Mouse (Mus musculus) embryonic stem cell, embryonic (primary cell): ENCODE measurements around the gene Tsen34.

ENCODE experiments used
- CTCF ChIA-PET, 4 experiments: fragments of 300-600 bp in 2 of 4; fragments of 350-600 bp in 2 of 4; sonication (Branson Sonifier 250); formaldehyde crosslinking; loops; one replicate each; lab custom pipeline; 2022; ENCODE audit warnings: inconsistent platforms in 2 of 4; lab: Charles Lee
- POLR2A ChIA-PET, 4 experiments: fragments of 300-600 bp in 2 of 4; fragments of 350-600 bp in 2 of 4; sonication (Branson Sonifier 250); formaldehyde crosslinking; loops; one replicate each; lab custom pipeline; 2022; ENCODE audit warnings: antibody characterized with exemption in 4 of 4, inconsistent platforms in 1 of 4; lab: Charles Lee

Gene Tsen34

DNA sequence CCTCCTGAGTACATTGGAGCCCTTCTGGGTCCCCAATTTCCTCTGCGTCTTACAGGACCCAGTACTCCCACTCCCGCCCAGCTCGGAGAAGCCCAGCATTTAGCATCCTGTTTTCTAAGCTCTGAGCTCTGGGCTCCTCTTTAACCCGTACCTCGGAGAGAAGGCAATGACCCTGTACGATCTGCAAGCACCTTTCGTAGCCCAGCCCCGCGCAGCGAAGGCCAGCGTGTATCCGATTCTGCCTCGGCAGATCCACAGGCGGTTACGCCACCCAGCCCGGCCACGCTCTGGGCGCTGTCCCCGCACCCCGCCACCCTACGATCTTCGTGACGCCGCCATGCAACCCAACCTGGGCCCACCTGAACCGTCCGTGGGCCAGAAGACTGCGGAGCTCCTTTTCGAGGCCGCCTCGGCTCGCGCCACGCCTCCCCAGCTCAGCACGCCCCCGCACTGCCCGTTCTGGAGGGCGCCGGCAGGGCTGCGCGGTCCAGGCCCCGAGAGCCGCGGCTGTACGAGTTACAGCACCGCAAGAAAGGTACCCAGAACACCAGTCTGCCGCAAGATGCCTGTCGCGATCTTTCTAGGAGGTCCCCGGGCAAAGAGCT, at the start of gene Tsen34:
Gene Tsen34 (plus strand): TSS at position 482 of the 605 bp plus-strand sequence.
- ChIA-PET POLR2A (interaction anchor here (0.5 to 18.6 kb wide), 163 partner anchors 8 to 1345 kb away, joined by 3 to 650 read pairs (median 5); partner anchors contain the start of genes Leng1 (in 4 of the 4), Cnot3 (in 3 of the 4), Leng9 (in 3 of the 4) and Ndufa3 (in 3 of the 4)), CTCF (interaction anchor here (0.5 to 2.3 kb wide), 18 partner anchors 13 to 834 kb away, joined by 3 to 11 read pairs (median 4); partner anchors contain the start of genes Ndufa3 (in 3 of the 4) and Oscar (in 1 of the 4))

DNA sequence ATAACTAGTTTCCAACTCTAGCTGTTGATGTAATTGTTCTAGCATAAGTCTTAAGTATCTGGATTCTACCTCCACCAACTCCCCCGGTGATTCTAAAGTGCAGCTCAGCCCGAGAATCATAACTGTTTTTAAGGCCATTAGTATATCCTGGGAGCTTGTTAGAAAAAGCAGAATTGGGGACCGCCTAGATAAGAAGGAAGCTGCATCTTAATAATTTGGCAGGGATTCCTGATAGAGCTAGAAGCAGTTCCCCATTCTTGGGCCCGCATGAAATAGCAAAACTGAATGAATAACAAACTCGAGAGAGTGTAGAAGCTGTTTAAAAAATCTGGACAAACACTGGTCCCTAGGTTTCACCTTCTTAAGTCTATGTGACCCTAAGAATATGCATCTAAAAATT, 49.3 kb upstream of the Tsen34 start:
- ChIA-PET CTCF (interaction anchor here in 2 of 4 experiments (1.1 to 3.3 kb wide), 2 partner anchors 27 to 1634 kb away, joined by 4 to 12 read pairs; partner anchors contain the start of genes Ndufa3 (in 1 of the 2) and Oscar (in 1 of the 2)), POLR2A (interaction anchor here (1.0 to 30.5 kb wide), 20 partner anchors 8 to 835 kb away, joined by 3 to 772 read pairs (median 24); partner anchors contain the start of genes Mboat7 (in 3 of the 4), Tsen34 (in 3 of the 4), Leng1 (in 2 of the 4) and Ndufa3 (in 2 of the 4))

DNA sequence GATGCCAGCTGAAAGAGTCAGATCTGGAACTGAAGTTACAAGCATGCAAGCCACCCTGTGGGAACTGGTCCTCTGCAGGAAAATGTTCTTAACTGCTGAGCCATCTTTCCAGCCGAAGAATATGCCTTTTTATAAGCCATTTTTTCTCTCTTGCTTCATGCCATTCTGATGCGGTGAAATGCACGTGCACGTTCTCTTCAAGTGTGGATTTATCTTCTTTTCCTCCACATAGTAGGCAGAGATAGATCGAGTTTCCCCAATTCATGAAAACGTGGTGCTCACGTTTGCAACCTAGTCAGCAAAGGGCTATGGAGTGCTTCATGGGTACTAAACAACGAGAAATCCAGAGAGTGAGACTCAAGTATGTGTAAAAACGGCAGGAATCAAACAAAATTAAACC, 48.8 kb upstream of the Tsen34 start:
- CTCF ChIA-PET = interaction anchor here in 3 of 4 experiments (0.9 to 3.3 kb wide), 8 partner anchors 15 to 864 kb away, joined by 3 to 25 read pairs (median 6); partner anchors contain the start of genes Ndufa3 (in 2 of the 3), Leng1 (in 1 of the 3), Mboat7 (in 1 of the 3) and Oscar (in 1 of the 3)
- POLR2A ChIA-PET = interaction anchor here (0.7 to 30.5 kb wide), 79 partner anchors 8 to 1371 kb away, joined by 3 to 772 read pairs (median 6); partner anchors contain the start of genes Leng1 (in 3 of the 4), Mboat7 (in 3 of the 4), Ndufa3 (in 3 of the 4) and Prpf31 (in 3 of the 4)

DNA sequence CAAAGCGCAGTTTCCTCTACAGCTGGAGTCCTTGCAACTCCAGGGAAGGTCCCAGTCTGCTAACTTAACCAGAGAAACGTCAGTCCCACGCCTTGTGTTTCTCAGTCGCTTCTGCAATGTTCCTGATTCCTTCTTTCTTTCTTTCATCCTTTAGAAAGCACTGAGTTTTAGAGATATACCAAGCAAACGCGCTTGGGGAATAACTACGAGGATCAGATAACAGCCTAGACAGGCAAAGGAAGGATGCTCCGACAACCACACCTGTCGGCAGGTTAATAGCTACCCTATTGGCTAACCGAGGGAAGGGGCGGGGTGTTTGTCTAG, 48.4 kb upstream of the Tsen34 start:
- ChIA-PET CTCF (interaction anchor here in 3 of 4 experiments (0.7 to 3.3 kb wide), 15 partner anchors 10 to 1148 kb away, joined by 3 to 25 read pairs (median 4); partner anchors contain the start of genes Ndufa3 (in 2 of the 3), Leng1 (in 1 of the 3), Mboat7 (in 1 of the 3) and Oscar (in 1 of the 3)), POLR2A (interaction anchor here (0.7 to 30.5 kb wide), 127 partner anchors 8 to 1387 kb away, joined by 3 to 772 read pairs (median 5); partner anchors contain the start of genes Leng1 (in 4 of the 4), Prpf31 (in 4 of the 4), Tfpt (in 4 of the 4) and Mboat7 (in 3 of the 4))

DNA sequence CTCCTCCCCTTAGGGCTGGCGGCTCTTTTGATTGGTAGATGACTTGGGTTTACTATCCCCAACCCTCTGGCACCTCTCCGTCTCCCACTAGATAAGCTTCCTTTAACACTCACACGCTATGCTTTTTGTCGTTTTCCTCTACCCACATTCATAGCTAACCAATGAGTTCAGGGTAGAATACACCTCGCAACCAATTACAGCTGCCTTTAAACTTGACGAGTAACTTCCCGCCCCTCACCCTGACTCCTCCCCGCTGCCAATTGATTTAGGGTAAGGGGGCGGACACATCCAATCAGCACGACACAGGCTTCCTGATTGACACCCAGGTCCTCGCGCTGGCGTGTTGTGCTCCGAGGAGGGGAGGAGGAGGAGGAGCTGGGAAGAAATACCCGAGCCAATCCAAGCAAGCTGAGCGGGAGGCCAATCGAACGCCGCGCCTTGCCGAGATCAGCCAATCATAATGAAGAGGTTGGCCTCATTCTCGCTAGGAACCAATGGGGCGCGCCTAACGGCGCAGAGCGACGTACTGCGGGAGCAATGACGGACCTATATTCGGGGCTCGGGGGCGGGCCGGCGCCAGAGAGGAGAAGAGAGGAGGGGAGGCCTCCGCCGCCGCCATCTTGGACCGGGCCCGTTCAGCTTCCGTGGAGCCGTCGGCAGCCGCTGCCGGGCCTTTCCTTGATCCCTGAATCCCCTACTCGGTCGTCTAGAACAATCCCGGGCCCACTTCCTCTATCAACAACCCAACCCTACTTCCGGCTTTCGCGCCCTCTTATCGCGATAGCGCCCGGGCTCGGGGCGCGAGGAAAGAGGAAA, 47.8 kb upstream of the Tsen34 start, which contains the start of gene Cnot3:
Gene Cnot3 (plus strand): TSS at position 597 of the 816 bp plus-strand sequence.
- POLR2A ChIA-PET = interaction anchor here (0.6 to 30.5 kb wide), 157 partner anchors 7 to 1455 kb away, joined by 3 to 772 read pairs (median 5); partner anchors contain the start of genes Leng1 (in 4 of the 4), Mboat7 (in 4 of the 4), Ndufa3 (in 4 of the 4) and Prpf31 (in 4 of the 4)

DNA sequence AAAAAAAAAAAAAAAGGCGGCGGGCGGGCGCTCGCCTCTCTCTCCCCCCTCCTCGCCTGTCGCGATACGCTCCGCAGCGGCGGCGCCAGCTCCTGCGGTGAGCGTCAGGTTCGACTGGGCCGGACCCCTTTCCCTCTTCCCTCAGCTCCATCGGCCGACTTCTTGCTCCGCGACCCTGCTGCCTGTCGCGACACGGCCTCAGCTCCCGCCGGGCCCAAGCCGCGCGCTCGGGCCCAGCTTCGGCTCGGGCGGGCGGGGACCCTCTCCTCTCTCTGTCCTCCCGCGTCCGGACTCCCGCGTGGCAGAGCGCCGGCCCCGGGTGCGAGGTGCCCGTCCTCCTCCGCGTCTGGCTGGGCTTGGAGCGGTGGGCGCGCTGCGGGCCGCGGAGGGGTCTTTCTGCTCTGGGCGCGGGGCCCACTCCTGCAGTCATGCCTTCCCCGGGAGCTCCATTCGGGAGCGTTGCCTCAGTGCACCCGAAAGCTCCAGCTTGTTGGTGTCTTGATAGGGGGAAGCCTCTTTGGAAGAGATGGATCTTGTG, 47.1 kb upstream of the Tsen34 start:
- CTCF ChIA-PET = interaction anchor here in 3 of 4 experiments (0.7 to 3.3 kb wide), 11 partner anchors 13 to 864 kb away, joined by 3 to 25 read pairs (median 5); partner anchors contain the start of genes Ndufa3 (in 2 of the 3), Leng1 (in 1 of the 3), Oscar (in 1 of the 3) and Tmc4 (in 1 of the 3)
- POLR2A ChIA-PET = interaction anchor here (0.5 to 30.5 kb wide), 130 partner anchors 7 to 1455 kb away, joined by 3 to 772 read pairs (median 5); partner anchors contain the start of genes Leng1 (in 4 of the 4), Mboat7 (in 4 of the 4), Ndufa3 (in 4 of the 4) and Prpf31 (in 4 of the 4)

More for the DNA sequence above, 47.8 kb upstream of the Tsen34 start, which contains the start of gene Cnot3:
- CTCF ChIA-PET = interaction anchor here in 3 of 4 experiments (0.7 to 3.3 kb wide), 18 partner anchors 11 to 1148 kb away, joined by 3 to 25 read pairs (median 4); partner anchors contain the start of genes Ndufa3 (in 2 of the 3), Leng1 (in 1 of the 3), Mboat7 (in 1 of the 3) and Oscar (in 1 of the 3)

DNA sequence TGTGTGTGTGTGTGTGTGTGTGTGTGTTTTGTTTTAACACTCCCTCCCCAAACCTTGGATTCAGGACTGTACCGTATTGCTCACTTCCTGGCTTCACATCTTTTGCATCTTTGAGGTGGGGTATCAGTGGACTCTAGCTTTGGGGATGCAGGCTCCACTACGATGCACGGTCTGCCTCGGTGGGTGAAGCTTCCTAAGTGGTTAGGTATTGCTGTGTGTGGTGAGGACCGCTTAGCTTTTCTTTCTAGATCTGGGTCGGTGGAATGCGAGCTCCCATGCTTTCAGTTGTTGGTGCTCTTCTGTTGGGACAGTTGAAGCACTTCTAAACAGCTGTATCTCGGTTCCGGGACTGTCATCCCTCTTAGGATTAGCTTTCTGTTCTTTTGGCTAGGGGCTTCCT, 46.5 kb upstream of the Tsen34 start:
- POLR2A ChIA-PET = interaction anchor here (0.5 to 30.5 kb wide), 57 partner anchors 6 to 1192 kb away, joined by 3 to 772 read pairs (median 13); partner anchors contain the start of genes Leng1 (in 4 of the 4), Mboat7 (in 4 of the 4), Ndufa3 (in 3 of the 4) and Prpf31 (in 3 of the 4)
- CTCF ChIA-PET = interaction anchor here in 2 of 4 experiments (1.1 to 3.3 kb wide), 3 partner anchors 19 to 30 kb away, joined by 4 to 25 read pairs (median 12); partner anchors contain the start of genes Ndufa3 (in 2 of the 2), Leng1 (in 1 of the 2) and Oscar (in 1 of the 2)

DNA sequence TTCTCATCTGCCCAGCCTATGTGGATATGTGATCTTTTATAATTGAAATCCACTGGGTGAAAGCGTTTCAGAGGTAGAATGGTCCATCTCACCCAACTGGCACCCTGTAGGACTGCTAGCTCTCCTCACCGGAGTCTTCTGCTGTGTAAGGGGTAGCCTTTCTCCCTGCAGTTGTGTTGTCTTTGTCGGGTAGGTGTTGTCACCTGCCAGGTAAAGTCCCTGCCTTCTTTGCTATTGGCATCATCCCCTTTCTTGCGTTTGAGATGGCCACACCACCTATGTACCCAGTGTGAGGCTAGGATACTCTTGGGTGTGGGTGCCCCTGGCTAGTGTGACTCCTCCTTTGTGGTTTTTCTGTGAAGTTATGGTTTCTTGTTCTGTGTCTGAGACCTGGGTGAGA, 46.0 kb upstream of the Tsen34 start:
- CTCF ChIA-PET = interaction anchor here in 2 of 4 experiments (1.1 to 3.3 kb wide), 2 partner anchors 19 to 30 kb away, joined by 4 to 12 read pairs; partner anchors contain the start of genes Leng1 (in 1 of the 2), Ndufa3 (in 1 of the 2) and Oscar (in 1 of the 2)
- POLR2A ChIA-PET = interaction anchor here (0.6 to 30.5 kb wide), 38 partner anchors 6 to 1166 kb away, joined by 3 to 772 read pairs (median 19); partner anchors contain the start of genes Leng1 (in 3 of the 4), Mboat7 (in 3 of the 4), Prpf31 (in 3 of the 4) and Tfpt (in 3 of the 4)

DNA sequence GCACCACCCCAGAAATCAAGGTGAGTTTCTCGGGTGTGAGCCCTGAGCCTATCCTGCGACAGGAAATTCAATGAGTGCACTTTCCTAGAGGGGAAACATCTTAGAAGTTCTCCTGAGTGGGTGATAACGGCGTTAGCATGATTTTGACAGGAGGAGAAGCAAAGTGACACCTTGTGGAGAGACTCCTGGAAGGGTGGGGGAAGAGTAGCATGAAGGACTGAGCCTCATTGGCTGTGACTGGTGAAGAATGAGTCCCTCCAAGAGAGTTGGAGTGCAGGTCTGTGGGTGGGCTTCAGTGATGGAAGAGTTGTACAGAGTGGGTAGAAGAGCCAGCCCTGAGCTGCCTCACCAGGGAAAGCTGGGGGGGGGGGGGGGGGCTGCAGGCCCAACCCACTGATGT, 35.7 kb upstream of the Tsen34 start:
- ChIA-PET CTCF (interaction anchor here in 3 of 4 experiments (0.7 to 1.2 kb wide), 3 partner anchors 10 to 217 kb away, joined by 3 to 10 read pairs (median 3); no protein-coding TSS in a partner anchor), POLR2A (interaction anchor here (0.8 to 23.7 kb wide), 14 partner anchors 8 to 1255 kb away, joined by 3 to 772 read pairs (median 46); partner anchors contain the start of genes Cnot3 (in 3 of the 4), Leng1 (in 3 of the 4), Mboat7 (in 2 of the 4) and Tsen34 (in 2 of the 4))

DNA sequence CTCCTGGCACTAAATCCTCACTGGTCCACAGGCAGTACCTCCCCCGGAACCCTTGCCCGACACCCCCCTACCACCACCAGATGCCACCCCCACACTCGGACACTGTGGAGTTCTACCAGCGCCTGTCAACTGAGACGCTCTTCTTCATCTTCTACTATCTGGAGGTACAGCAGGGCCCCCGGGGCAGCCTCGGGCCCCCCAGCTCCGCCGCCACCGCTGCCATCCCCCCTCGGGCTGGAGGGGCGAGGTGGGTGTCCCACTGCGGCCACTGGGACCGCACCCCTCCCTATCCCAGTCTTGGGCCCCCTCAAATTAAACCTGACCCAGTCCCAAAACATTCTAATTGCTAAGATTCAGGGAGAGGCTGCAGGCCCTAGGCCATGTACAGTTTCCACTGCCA, 34.1 kb upstream of the Tsen34 start:
- ChIA-PET POLR2A (interaction anchor here (0.6 to 23.7 kb wide), 21 partner anchors 8 to 951 kb away, joined by 3 to 772 read pairs (median 6); partner anchors contain the start of genes Cnot3 (in 4 of the 4), Mboat7 (in 3 of the 4), Tsen34 (in 3 of the 4) and Leng1 (in 2 of the 4)), CTCF (interaction anchor here in 3 of 4 experiments (0.7 to 1.5 kb wide), 4 partner anchors 8 to 18 kb away, joined by 3 read pairs; partner anchors contain the start of gene Cnot3 (in 1 of the 3))

DNA sequence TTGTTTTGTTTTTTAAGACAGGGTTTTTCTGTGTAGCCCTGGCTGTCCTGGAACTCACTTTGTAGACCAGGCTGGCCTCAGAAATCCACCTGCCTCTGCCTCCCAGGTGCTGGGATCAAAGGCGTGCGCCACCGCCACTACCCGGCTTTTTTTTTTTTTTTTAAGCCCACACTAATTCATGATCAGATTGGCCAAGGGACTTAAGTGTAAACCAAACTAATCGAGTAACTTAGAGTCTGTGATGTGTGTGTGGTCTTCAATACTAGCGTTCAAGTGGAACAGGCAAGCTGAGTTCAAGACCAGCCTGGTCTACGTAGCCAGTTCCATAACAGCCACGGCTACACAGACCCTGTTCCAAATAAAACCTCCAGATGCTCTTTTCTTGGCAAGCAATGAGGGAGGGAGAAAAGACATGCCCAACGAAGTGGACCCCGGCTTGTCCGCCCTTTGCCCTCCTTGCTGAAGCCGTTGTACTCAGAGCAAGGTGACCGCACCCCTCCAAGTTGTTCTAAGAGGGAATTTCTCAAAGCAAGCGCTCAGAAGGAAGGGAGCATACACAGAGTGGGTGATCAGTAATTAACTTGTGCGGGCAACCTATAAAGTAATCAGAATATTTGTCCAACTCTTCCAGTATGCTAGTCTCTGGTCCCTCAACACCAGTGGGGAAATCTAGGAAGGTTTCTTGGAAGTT, 28.0 kb upstream of the Tsen34 start:
- POLR2A ChIA-PET = interaction anchor here (0.5 to 9.5 kb wide), 77 partner anchors 9 to 1202 kb away, joined by 3 to 161 read pairs (median 5); partner anchors contain the start of genes Cnot3 (in 4 of the 4), Mboat7 (in 4 of the 4), Tsen34 (in 4 of the 4) and Ndufa3 (in 3 of the 4)
- CTCF ChIA-PET = interaction anchor here in 2 of 4 experiments (0.6 to 2.5 kb wide), 10 partner anchors 10 to 862 kb away, joined by 3 to 11 read pairs (median 4); partner anchors contain the start of genes Cdc42ep5 (in 1 of the 2) and Cnot3 (in 1 of the 2)

DNA sequence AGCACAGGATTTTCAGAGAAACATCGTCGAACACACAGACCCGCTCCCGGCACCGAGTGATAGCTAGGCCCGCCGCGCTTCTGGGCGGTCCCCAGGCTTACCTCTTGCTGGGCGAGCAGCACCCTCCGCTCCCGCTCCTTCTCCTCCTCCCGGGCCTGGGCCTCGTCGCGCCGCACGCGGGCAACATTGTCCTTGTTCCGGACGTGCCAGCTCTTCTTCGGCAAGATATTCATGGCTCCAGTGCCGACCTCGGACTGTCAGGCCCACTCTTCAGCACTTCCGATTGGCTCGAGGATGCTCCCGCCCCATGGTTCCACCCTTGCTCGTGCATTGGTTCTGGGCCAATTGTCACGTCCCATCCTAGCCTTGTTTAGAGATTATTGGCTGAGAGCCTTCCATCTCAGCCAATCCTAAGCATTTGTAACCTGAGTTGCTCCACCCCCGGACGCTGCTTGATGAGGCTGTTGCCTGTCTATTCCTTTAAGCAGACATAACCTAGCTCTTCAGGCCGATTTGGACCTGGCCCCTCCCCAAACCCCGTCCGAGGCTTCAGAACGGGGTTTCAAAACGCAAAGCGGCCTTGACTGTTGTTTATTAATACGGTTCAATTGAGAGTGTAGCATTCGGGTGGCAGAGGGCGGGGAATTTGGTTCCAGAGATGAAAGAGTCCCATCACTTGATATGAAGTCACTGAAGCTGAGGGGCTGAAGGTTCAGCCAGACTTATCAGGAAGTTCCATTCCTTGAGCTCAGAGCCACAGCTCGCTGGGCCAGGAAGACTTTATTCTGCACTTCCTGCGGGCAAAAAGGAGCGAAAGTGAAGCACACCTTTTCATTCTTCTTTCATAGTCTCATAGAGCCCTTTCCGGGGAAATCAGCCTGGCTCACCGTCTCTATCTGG, 27.2 kb upstream of the Tsen34 start, which contains the start of gene Leng1:
Gene Leng1 (minus strand): TSS at position 626 of the 900 bp plus-strand sequence.
- POLR2A ChIA-PET = interaction anchor here (0.5 to 9.5 kb wide), 86 partner anchors 9 to 1348 kb away, joined by 3 to 161 read pairs (median 5); partner anchors contain the start of genes Cnot3 (in 4 of the 4), Mboat7 (in 4 of the 4), Tsen34 (in 4 of the 4) and Ndufa3 (in 3 of the 4)
- CTCF ChIA-PET = interaction anchor here (0.6 to 2.5 kb wide), 14 partner anchors 7 to 861 kb away, joined by 3 to 11 read pairs (median 4); partner anchors contain the start of genes Cdc42ep5 (in 1 of the 4), Cnot3 (in 1 of the 4) and Ndufa3 (in 1 of the 4)

DNA sequence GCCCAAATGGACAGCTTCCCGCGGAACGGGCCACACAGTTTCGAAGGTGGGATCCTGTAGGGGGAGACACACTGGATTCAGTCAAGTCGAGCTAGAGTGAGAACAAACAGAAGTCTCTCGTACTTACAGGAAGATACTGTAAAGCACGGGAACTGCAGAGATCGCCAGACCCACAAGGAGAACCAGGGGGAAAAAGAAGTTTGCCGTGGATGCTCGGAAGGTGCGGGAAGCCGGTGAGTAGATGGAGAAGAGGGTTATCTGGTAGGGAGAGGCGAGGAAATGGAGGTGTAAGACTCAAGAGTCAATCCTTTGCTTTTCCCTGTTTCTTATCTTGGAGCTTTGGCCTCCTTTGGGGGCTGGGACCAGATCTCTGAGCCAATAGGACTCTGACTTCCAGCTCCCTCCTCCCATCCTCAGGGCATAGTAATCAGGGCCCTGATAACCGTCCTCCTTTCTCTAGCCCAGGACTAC, 25.7 kb upstream of the Tsen34 start:
- POLR2A ChIA-PET = interaction anchor here (0.6 to 9.5 kb wide), 45 partner anchors 8 to 1346 kb away, joined by 3 to 161 read pairs (median 6); partner anchors contain the start of genes Cnot3 (in 3 of the 4), Mboat7 (in 3 of the 4), Tsen34 (in 3 of the 4) and Ndufa3 (in 2 of the 4)
- CTCF ChIA-PET = interaction anchor here (0.5 to 2.5 kb wide), 15 partner anchors 8 to 1493 kb away, joined by 3 to 11 read pairs (median 4); partner anchors contain the start of genes Mboat7 (in 1 of the 4), Ndufa3 (in 1 of the 4), Tnni3 (in 1 of the 4) and Tsen34 (in 1 of the 4)
